Mouse (Mus musculus): ENCODE measurements around the gene Sohlh2. TPM values are rescaled to one million over a fixed set of nuclear protein-coding genes. Genes with fewer than 3 reads are reported as not detected.

Gene Sohlh2
- polyA plus RNA-seq, 1 experiment from 2014 or later: not detected

GRCm38 (mm10) chr3:55152673-55153334, 29.0 kb upstream of the Sohlh2 start:
- H3K4me1 ChIP-seq (ENCODE audit: control insufficient read depth, insufficient read depth, low read length): no peaks in the 10 kb centered on the region
- no peak overlapping the region for H3K4me3 ChIP-seq (ENCODE audit: low read length)
- no peak overlapping the region for H3K9ac ChIP-seq (ENCODE audit: low read depth, low read length)
- no peaks in the 10 kb centered on the region for H3K27me3 ChIP-seq (replicated peaks; ENCODE audit: control insufficient read depth, insufficient read depth, low read length)
- H3K9me3 ChIP-seq (ENCODE audit: control insufficient read depth, low read length): no peaks in the 10 kb centered on the region
- 67% methylated on average over 6 of the region's 6 CpGs for WGBS
- H3K27ac ChIP-seq (ENCODE audit: low read length): no peak overlapping the region
- no peak overlapping the region for H3K4me2 ChIP-seq (ENCODE audit: low read depth, low read length)
- ATAC-seq: no peak
- no peaks in the 10 kb centered on the region for H3K36me3 ChIP-seq (ENCODE audit: control insufficient read depth, insufficient read depth, low read length)

GRCm38 (mm10) chr3:55154163-55154562, 27.7 kb upstream of the Sohlh2 start:
- no peak for ATAC-seq
- no peaks in the 10 kb centered on the region for H3K27me3 ChIP-seq (replicated peaks; ENCODE audit: control insufficient read depth, insufficient read depth, low read length)
- WGBS: 88% methylated on average over 7 of the region's 7 CpGs
- H3K9me3 ChIP-seq (ENCODE audit: control insufficient read depth, low read length): no peaks in the 10 kb centered on the region
- no peak overlapping the region for H3K27ac ChIP-seq (ENCODE audit: low read length)
- H3K4me2 ChIP-seq (ENCODE audit: low read depth, low read length): no peak overlapping the region
- H3K9ac ChIP-seq (ENCODE audit: low read depth, low read length): no peak overlapping the region
- H3K4me3 ChIP-seq (ENCODE audit: low read length): no peak overlapping the region
- H3K4me1 ChIP-seq (ENCODE audit: control insufficient read depth, insufficient read depth, low read length): no peaks in the 10 kb centered on the region
- H3K36me3 ChIP-seq (ENCODE audit: control insufficient read depth, insufficient read depth, low read length): no peaks in the 10 kb centered on the region

GRCm38 (mm10) chr3:55157413-55157812, 24.4 kb upstream of the Sohlh2 start:
- no peaks in the 10 kb centered on the region for H3K9me3 ChIP-seq (ENCODE audit: control insufficient read depth, low read length)
- H3K9ac ChIP-seq (ENCODE audit: low read depth, low read length): no peak overlapping the region
- ATAC-seq: no peak
- no peaks in the 10 kb centered on the region for H3K27me3 ChIP-seq (replicated peaks; ENCODE audit: control insufficient read depth, insufficient read depth, low read length)
- WGBS: 54% methylated on average over 5 of the region's 5 CpGs
- H3K4me3 ChIP-seq (ENCODE audit: low read length): no peak overlapping the region
- no peaks in the 10 kb centered on the region for H3K4me1 ChIP-seq (ENCODE audit: control insufficient read depth, insufficient read depth, low read length)
- no peaks in the 10 kb centered on the region for H3K36me3 ChIP-seq (ENCODE audit: control insufficient read depth, insufficient read depth, low read length)
- no peak overlapping the region for H3K27ac ChIP-seq (ENCODE audit: low read length)
- no peak overlapping the region for H3K4me2 ChIP-seq (ENCODE audit: low read depth, low read length)

DNA sequence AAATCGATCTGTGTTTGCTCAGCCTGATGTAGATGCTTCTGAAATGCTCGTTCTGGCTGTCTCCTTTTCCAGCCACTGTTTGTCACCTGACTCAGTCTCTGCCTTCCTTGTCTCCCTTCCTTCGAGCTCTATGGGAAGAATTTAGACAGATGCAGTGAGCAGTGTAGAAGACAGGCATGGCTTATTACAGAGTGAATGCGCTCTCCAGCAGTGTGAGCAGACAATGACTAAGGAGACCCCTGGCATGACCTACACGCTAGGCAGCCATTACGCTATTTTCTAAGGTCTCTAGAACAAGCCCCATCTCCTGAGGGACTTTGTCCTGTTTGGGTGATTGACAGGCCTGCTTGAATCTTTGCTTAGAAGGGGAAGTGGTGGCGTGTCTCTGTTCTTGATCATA, 20.7 kb upstream of the Sohlh2 start:
- Histone ChIP-seq H3K36me3 (ENCODE audit: control insufficient read depth, insufficient read depth, low read length) (no peaks in the 10 kb centered on the region), H3K4me1 (ENCODE audit: control insufficient read depth, insufficient read depth, low read length) (no peaks in the 10 kb centered on the region), H3K9ac (ENCODE audit: low read depth, low read length) (no peak overlapping the region), H3K27me3 (replicated peaks; ENCODE audit: control insufficient read depth, insufficient read depth, low read length) (no peaks in the 10 kb centered on the region), H3K9me3 (ENCODE audit: control insufficient read depth, low read length) (no peaks in the 10 kb centered on the region), H3K4me2 (ENCODE audit: low read depth, low read length) (no peak overlapping the region), H3K27ac (ENCODE audit: low read length) (no peak overlapping the region), H3K4me3 (ENCODE audit: low read length) (no peak overlapping the region)
- WGBS: 57% methylated on average over 7 of the region's 7 CpGs
- ATAC-seq: no peak

DNA sequence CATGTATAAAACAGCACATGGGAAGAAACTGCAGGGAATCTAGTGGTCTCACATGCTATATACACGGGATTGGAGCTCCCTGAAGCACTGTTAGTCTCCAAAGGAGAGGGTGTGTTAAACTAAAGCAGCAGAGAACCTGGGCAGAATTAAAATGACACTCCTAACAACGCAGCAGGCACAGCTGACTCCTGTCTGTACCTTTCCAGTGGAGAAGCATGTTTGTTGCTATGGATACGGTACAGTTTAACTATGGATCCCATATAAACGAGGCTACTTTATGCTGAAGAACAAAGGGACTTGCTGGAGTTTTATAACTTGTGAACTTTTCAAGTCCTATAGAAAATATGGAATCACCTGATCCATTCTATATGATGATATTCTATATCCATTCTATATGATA, 18.3 kb upstream of the Sohlh2 start:
- ATAC-seq: no peak
- 68% methylated on average over 4 of the region's 4 CpGs for WGBS
- H3K9me3 ChIP-seq (ENCODE audit: control insufficient read depth, low read length): no peaks in the 10 kb centered on the region
- H3K9ac ChIP-seq (ENCODE audit: low read depth, low read length): no peak overlapping the region
- no peak overlapping the region for H3K4me2 ChIP-seq (ENCODE audit: low read depth, low read length)
- no peak overlapping the region for H3K4me3 ChIP-seq (ENCODE audit: low read length)
- no peak overlapping the region for H3K27ac ChIP-seq (ENCODE audit: low read length)
- H3K27me3 ChIP-seq (replicated peaks; ENCODE audit: control insufficient read depth, insufficient read depth, low read length): no peaks in the 10 kb centered on the region
- H3K36me3 ChIP-seq (ENCODE audit: control insufficient read depth, insufficient read depth, low read length): no peaks in the 10 kb centered on the region
- H3K4me1 ChIP-seq (ENCODE audit: control insufficient read depth, insufficient read depth, low read length): no peaks in the 10 kb centered on the region

GRCm38 (mm10) chr3:55172478-55172877, 9.3 kb upstream of the Sohlh2 start:
- Histone ChIP-seq H3K4me2 (ENCODE audit: low read depth, low read length) (no peak overlapping the region), H3K27me3 (replicated peaks; ENCODE audit: control insufficient read depth, insufficient read depth, low read length) (no peaks in the 10 kb centered on the region), H3K36me3 (ENCODE audit: control insufficient read depth, insufficient read depth, low read length) (no peaks in the 10 kb centered on the region), H3K9ac (ENCODE audit: low read depth, low read length) (no peak overlapping the region), H3K9me3 (ENCODE audit: control insufficient read depth, low read length) (no peaks in the 10 kb centered on the region), H3K4me3 (ENCODE audit: low read length) (no peak overlapping the region), H3K4me1 (ENCODE audit: control insufficient read depth, insufficient read depth, low read length) (no peaks in the 10 kb centered on the region), H3K27ac (ENCODE audit: low read length) (no peak overlapping the region)
- WGBS: 73% methylated on average over 3 of the region's 3 CpGs
- ATAC-seq: no peak

DNA sequence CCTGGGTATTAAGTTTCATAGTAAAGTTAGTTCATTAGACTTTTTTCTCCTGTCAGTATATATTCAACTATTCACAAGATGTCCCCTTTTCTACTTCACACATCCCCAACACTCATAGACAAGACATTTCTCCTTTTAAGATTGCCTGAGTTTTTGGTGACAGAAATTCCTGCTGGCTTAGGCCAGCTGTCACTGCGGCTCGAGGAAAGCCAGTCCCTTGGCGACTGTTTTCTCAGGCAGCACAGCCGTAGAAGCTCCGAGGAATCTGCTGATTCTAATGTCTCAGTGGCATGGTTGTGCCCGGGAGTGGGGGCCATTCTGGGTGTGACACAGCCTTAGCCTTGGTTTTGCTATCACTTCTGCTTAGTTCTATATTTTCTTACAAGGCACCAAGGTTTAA, 4.6 kb upstream of the Sohlh2 start:
- H3K36me3 ChIP-seq (ENCODE audit: control insufficient read depth, insufficient read depth, low read length): no peaks in the 10 kb centered on the region
- no peak overlapping the region for H3K9ac ChIP-seq (ENCODE audit: low read depth, low read length)
- no peak overlapping the region for H3K4me2 ChIP-seq (ENCODE audit: low read depth, low read length)
- no peak for ATAC-seq
- WGBS: 46% methylated on average over 6 of the region's 6 CpGs
- H3K27me3 ChIP-seq (replicated peaks; ENCODE audit: control insufficient read depth, insufficient read depth, low read length): no peaks in the 10 kb centered on the region
- H3K27ac ChIP-seq (ENCODE audit: low read length): no peak overlapping the region
- H3K4me1 ChIP-seq (ENCODE audit: control insufficient read depth, insufficient read depth, low read length): no peaks in the 10 kb centered on the region
- H3K4me3 ChIP-seq (ENCODE audit: low read length): no peak overlapping the region
- H3K9me3 ChIP-seq (ENCODE audit: control insufficient read depth, low read length): peaks cover 1% of the 10 kb centered on the region; the same call in 1 of the 2 replicates

DNA sequence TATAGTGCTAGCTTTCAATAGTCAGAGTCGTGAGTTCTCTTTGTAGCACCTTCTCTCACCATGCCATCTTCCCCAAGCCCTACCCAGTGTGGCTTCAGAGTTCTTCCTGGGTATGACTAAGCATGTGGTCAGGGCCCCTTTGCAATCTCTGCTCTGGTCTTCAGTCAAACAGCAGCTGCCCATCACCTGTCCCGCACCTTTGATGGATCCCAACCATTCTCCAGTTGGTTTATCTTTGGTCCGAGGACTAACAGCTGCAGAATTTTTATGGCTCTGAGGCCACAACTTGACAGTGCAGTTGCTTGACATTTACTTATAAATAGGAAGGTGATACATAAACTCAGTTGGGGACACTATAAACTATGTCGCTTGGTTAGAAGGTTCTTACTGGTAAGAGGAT, 9.8 kb downstream of the Sohlh2 start:
- Histone ChIP-seq H3K4me3 (ENCODE audit: low read length) (no peak overlapping the region), H3K36me3 (ENCODE audit: control insufficient read depth, insufficient read depth, low read length) (no peaks in the 10 kb centered on the region), H3K9me3 (ENCODE audit: control insufficient read depth, low read length) (no peaks in the 10 kb centered on the region), H3K4me2 (ENCODE audit: low read depth, low read length) (no peak overlapping the region), H3K9ac (ENCODE audit: low read depth, low read length) (no peak overlapping the region), H3K4me1 (ENCODE audit: control insufficient read depth, insufficient read depth, low read length) (no peaks in the 10 kb centered on the region), H3K27me3 (replicated peaks; ENCODE audit: control insufficient read depth, insufficient read depth, low read length) (no peaks in the 10 kb centered on the region), H3K27ac (ENCODE audit: low read length) (no peak overlapping the region)
- WGBS: 68% methylated on average over 4 of the region's 4 CpGs
- ATAC-seq: no peak

DNA sequence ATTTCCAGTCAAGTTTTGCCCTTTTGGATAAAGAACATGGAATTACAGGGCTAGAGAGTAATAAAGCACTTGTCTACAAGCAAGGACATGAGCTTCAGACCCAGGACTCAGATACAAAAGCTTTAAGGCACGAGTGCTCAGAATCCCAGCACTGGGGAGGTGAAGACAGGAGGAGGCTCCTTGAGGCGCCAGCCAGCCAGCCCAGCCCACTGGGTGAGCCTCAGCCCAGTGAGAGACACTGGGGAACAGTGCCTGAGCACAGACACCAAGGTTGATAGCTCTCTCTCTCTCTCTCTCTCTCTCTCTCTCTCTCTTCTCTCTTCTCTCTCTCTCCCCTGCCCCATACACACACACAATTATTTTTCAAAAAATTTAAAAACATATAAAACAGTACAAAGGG, 11.5 kb downstream of the Sohlh2 start:
- H3K4me2 ChIP-seq (ENCODE audit: low read depth, low read length): no peak overlapping the region
- WGBS: 45% methylated on average over 2 of the region's 2 CpGs
- no peaks in the 10 kb centered on the region for H3K4me1 ChIP-seq (ENCODE audit: control insufficient read depth, insufficient read depth, low read length)
- H3K9me3 ChIP-seq (ENCODE audit: control insufficient read depth, low read length): no peaks in the 10 kb centered on the region
- no peaks in the 10 kb centered on the region for H3K36me3 ChIP-seq (ENCODE audit: control insufficient read depth, insufficient read depth, low read length)
- no peak for ATAC-seq
- no peak overlapping the region for H3K4me3 ChIP-seq (ENCODE audit: low read length)
- no peak overlapping the region for H3K27ac ChIP-seq (ENCODE audit: low read length)
- H3K9ac ChIP-seq (ENCODE audit: low read depth, low read length): no peak overlapping the region
- no peaks in the 10 kb centered on the region for H3K27me3 ChIP-seq (replicated peaks; ENCODE audit: control insufficient read depth, insufficient read depth, low read length)

GRCm38 (mm10) chr3:55194792-55195191, 13.0 kb downstream of the Sohlh2 start:
- WGBS: 79% methylated on average over 8 of the region's 8 CpGs
- Histone ChIP-seq H3K4me3 (ENCODE audit: low read length) (no peak overlapping the region), H3K9me3 (ENCODE audit: control insufficient read depth, low read length) (no peaks in the 10 kb centered on the region), H3K4me2 (ENCODE audit: low read depth, low read length) (no peak overlapping the region), H3K36me3 (ENCODE audit: control insufficient read depth, insufficient read depth, low read length) (no peaks in the 10 kb centered on the region), H3K27me3 (replicated peaks; ENCODE audit: control insufficient read depth, insufficient read depth, low read length) (no peaks in the 10 kb centered on the region), H3K9ac (ENCODE audit: low read depth, low read length) (no peak overlapping the region), H3K4me1 (ENCODE audit: control insufficient read depth, insufficient read depth, low read length) (no peaks in the 10 kb centered on the region), H3K27ac (ENCODE audit: low read length) (no peak overlapping the region)
- no peak for ATAC-seq

All from intestine, embryonic 16.5 days (tissue).